Mouse (Mus musculus): ENCODE results near the gene Edn3. TPM values are rescaled to one million over a fixed set of nuclear protein-coding genes. Genes with fewer than 3 reads are reported as not detected.
A peak's percentile ranks its signal among the peaks of the same experiment; 100 is the strongest.

The Edn3 gene
- polyA plus RNA-seq, 1 experiment from 2014 or later: 4.7 TPM

DNA sequence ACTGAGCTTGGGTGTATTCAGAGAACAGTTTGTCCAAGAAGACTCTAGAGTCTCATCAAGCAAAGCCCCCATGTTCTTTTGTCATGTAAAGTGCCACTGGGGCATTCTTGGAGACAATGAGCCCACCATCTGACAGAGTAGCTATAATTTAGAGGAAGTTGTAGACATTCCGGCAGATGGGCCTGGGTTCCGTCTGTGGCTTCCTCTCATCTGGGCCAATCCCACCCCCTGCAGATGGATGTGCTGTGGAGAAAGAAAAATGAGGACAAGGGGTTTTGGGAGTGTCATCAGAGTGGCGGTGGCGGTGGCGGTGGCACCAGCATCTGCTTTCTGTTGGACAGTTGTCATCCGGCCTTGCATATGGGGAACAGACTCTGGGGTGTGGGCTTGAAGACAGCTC is 42.0 kb downstream of the Edn3 start:
- Histone ChIP-seq H3K27ac (replicated peaks) (no peak overlapping the region), H3K9ac (replicated peaks) (no peak overlapping the region), H3K27me3 (replicated peaks) (no peaks in the 10 kb centered on the region), H3K4me2 (no peak overlapping the region), H3K36me3 (no peaks in the 10 kb centered on the region), H3K9me3 (replicated peaks) (no peaks in the 10 kb centered on the region), H3K4me3 (replicated peaks) (no peak overlapping the region), H3K4me1 (no peaks in the 10 kb centered on the region)
- ATAC-seq (ENCODE audit: low FRiP score): no peak
- 68% methylated on average over 6 of the region's 6 CpGs for WGBS

DNA sequence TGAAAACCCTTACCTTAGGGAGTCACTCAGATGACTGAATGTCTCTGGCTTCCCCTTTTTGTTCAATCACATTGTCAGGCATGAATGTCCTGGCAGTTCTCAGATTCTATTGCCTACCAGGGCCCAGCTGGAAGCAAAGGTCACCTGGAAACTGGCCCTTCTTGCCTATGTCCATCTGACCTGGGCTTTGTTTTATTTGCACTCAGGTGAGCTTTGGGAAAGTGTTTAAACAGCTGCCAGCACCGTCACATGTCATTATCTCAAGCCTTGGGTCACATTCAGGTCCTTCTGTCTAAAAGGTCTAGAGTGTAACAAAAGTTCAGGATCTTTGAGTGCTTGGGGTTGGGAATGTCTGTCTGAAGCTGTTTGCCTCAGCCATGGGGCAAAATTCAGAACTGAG is 43.2 kb downstream of the Edn3 start:
- 95% methylated on average over 1 of the region's 1 CpGs for WGBS
- Histone ChIP-seq H3K27ac (replicated peaks) (no peak overlapping the region), H3K4me2 (no peak overlapping the region)

DNA sequence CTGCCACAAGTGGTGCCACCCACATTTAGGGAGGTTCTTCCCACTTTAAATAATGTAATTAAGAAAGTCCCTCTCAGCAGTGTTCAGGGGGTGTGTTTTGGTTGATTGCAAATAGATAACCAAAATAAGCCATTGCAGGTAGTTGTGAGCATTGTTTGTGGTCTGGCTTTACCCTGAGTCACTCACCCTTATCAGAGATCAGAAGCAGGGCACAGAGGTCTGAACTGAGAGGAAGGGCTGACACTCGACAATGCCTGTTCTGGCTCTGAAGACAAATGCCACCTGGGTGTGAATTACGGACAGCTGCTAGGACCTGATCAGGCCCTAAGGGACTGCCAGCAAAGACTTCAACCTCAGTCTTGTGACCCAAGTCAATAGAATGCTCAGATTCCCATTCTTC is 47.5 kb downstream of the Edn3 start:
- H3K36me3 ChIP-seq: no peaks in the 10 kb centered on the region
- no peak overlapping the region for H3K4me3 ChIP-seq (replicated peaks)
- no peaks in the 10 kb centered on the region for H3K4me1 ChIP-seq
- H3K27ac ChIP-seq (replicated peaks): no peak overlapping the region
- H3K9me3 ChIP-seq (replicated peaks): no peaks in the 10 kb centered on the region
- 70% methylated on average over 2 of the region's 2 CpGs for WGBS
- no peak for ATAC-seq (ENCODE audit: low FRiP score)
- H3K27me3 ChIP-seq (replicated peaks): no peaks in the 10 kb centered on the region
- no peak overlapping the region for H3K4me2 ChIP-seq
- no peak overlapping the region for H3K9ac ChIP-seq (replicated peaks)

More for the DNA sequence above, 43.2 kb downstream of the Edn3 start:
- ATAC-seq (ENCODE audit: low FRiP score): no peak
- H3K9ac ChIP-seq (replicated peaks): no peak overlapping the region
- no peak overlapping the region for H3K4me3 ChIP-seq (replicated peaks)
- no peaks in the 10 kb centered on the region for H3K27me3 ChIP-seq (replicated peaks)
- H3K36me3 ChIP-seq: no peaks in the 10 kb centered on the region
- no peaks in the 10 kb centered on the region for H3K9me3 ChIP-seq (replicated peaks)
- no peaks in the 10 kb centered on the region for H3K4me1 ChIP-seq

DNA sequence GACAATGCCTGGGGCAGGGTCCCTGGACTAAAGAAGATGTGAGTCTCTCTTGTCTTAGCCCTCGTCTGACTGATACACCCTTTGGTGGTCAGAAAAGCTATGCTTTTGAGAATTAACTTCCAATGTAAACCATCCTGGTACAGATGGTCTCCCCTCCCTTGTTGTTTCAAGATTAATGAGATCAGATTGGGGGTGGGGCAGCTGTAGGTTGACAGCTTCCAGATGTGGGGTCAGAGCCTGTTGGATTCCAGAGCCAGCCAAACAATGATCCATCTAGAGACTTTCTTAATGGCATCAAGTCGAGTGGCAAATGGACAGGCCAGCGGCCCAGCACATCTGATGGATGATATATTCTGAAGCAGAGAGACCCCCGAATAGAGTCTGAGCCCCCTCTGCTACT is 48.9 kb downstream of the Edn3 start:
- H3K4me2 ChIP-seq: no peak overlapping the region
- H3K9me3 ChIP-seq (replicated peaks): no peaks in the 10 kb centered on the region
- H3K4me1 ChIP-seq: no peaks in the 10 kb centered on the region
- no peak for ATAC-seq (ENCODE audit: low FRiP score)
- H3K4me3 ChIP-seq (replicated peaks): no peak overlapping the region
- H3K27me3 ChIP-seq (replicated peaks): no peaks in the 10 kb centered on the region
- WGBS: 77% methylated on average over 4 of the region's 4 CpGs
- H3K27ac ChIP-seq (replicated peaks): no peak overlapping the region
- no peaks in the 10 kb centered on the region for H3K36me3 ChIP-seq
- H3K9ac ChIP-seq (replicated peaks): no peak overlapping the region

DNA sequence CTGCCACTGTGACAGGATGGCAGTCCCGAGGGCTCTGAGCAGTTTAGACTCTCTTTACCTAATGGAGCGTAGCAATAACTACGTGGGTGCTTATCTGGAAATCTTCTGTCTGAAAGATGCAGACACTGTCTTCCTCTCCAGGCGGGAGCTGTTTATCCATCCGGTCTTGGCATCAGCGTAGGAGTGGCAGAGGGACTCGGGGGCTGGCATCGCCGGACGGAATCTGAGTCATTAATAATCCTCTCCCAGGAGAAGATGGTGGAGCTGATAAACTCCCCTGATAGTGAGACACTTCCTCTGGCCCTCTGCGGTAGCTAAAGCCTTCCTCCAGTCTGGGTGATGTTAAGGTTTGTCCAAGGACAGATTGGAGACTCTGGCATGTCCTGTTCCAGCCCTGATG is 52.9 kb downstream of the Edn3 start:
- H3K4me1 ChIP-seq: no peaks in the 10 kb centered on the region
- H3K4me2 ChIP-seq: no peak overlapping the region
- no peak for ATAC-seq (ENCODE audit: low FRiP score)
- H3K27ac ChIP-seq (replicated peaks): no peak overlapping the region
- H3K27me3 ChIP-seq (replicated peaks): no peaks in the 10 kb centered on the region
- H3K9ac ChIP-seq (replicated peaks): no peak overlapping the region
- H3K4me3 ChIP-seq (replicated peaks): no peak overlapping the region
- no peaks in the 10 kb centered on the region for H3K36me3 ChIP-seq
- WGBS: 81% methylated on average over 11 of the region's 11 CpGs
- H3K9me3 ChIP-seq (replicated peaks): no peaks in the 10 kb centered on the region

DNA sequence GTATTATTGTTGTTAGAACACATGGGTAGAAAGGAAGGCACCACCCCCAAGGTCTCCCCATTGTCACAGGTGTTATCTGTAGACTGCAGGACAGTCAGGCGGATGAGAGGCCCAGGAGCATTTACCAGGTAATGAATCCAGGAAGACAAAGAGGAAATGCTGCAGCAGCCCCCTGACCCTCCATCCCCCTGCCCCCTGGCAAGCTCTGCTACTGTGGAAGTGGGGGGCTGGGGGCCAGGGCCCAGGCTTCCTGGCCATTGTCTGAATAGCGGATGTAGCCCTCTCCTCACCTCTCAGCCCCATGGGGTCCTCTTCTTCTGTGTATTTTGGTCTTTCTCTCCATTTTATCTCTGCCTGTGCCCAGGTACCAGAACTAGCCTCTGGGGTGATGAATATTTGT is 55.7 kb downstream of the Edn3 start:
- ATAC-seq (ENCODE audit: low FRiP score): no peak
- Histone ChIP-seq H3K4me3 (replicated peaks) (no peak overlapping the region), H3K27me3 (replicated peaks) (no peaks in the 10 kb centered on the region), H3K4me2 (no peak overlapping the region), H3K9me3 (replicated peaks) (no peaks in the 10 kb centered on the region), H3K9ac (replicated peaks) (no peak overlapping the region), H3K27ac (replicated peaks) (no peak overlapping the region), H3K4me1 (no peaks in the 10 kb centered on the region), H3K36me3 (no peaks in the 10 kb centered on the region)
- 98% methylated on average over 2 of the region's 2 CpGs for WGBS

DNA sequence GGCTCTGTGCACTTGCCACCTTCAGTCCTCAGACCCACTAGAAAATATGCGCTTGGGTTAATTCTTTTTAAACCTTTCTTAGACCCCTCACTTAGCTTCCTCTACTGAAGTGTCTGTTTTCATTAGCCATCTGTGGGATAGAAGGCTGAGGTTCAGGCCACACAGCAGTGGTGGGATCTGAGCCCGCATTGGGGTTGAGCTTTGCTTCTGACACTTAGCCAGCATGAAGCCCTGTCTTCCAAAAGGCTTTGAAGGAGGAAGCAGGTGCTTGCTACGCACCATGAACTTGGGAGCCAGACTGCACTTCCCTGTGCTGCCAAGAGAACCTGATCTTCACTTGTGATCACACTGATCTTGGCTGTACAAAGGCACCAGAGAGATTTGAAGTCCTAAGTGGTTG is 59.9 kb downstream of the Edn3 start:
- no peak for ATAC-seq (ENCODE audit: low FRiP score)
- no peak overlapping the region for H3K4me2 ChIP-seq
- WGBS: 87% methylated on average over 3 of the region's 3 CpGs
- H3K27ac ChIP-seq (replicated peaks): no peak overlapping the region
- H3K9me3 ChIP-seq (replicated peaks): no peaks in the 10 kb centered on the region
- no peaks in the 10 kb centered on the region for H3K36me3 ChIP-seq
- H3K9ac ChIP-seq (replicated peaks): no peak overlapping the region
- no peaks in the 10 kb centered on the region for H3K27me3 ChIP-seq (replicated peaks)
- no peak overlapping the region for H3K4me3 ChIP-seq (replicated peaks)
- H3K4me1 ChIP-seq: no peaks in the 10 kb centered on the region

DNA sequence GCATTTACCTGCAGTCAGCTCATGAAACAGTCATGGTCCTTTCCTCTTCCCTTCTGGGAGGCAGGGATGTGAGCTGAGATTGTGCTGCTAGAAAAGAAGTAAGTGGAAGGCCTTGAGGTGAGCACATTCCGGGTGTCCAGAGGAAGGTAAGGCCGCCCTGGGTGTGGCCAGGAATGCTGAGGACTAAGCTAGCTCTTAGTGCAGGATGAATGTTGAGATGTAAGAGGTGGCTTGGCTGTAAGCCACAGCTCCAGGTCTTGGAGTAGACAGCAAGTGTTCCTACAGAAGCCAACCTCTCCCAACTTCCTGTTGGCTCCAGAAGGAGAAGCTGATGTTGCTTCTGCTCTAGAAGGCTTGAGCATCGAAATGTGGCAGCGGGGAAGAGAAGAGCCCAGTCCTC is 67.4 kb downstream of the Edn3 start:
- no peaks in the 10 kb centered on the region for H3K27me3 ChIP-seq (replicated peaks)
- WGBS: 99% methylated on average over 4 of the region's 4 CpGs
- H3K36me3 ChIP-seq: no peaks in the 10 kb centered on the region
- H3K27ac ChIP-seq (replicated peaks): no peak overlapping the region
- no peak overlapping the region for H3K4me3 ChIP-seq (replicated peaks)
- no peak overlapping the region for H3K9ac ChIP-seq (replicated peaks)
- H3K9me3 ChIP-seq (replicated peaks): no peaks in the 10 kb centered on the region
- no peak overlapping the region for H3K4me2 ChIP-seq
- H3K4me1 ChIP-seq: no peaks in the 10 kb centered on the region
- no peak for ATAC-seq (ENCODE audit: low FRiP score)

DNA sequence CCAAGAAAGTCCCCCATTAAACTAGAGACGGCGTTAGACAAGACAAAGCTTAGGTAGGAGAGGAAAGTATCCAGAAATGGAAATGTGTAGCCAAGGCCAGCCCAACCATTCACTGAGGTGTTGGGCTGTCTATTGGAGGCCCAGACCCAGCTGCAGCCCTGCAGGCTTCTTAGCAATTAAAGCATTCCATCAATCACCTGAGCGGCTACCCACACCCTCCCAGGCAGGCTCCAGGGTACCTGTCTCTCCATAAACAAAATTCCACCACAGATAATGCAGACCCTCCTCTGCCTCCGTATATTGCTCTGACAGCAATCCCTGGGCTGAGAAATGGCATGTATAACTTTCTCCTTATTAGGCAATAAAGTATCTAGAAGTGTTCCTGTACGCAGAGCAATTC is 73.2 kb downstream of the Edn3 start:
- no peaks in the 10 kb centered on the region for H3K9me3 ChIP-seq (replicated peaks)
- ATAC-seq (ENCODE audit: low FRiP score): peak; percentile 65; the same call in 1 of the 2 replicates
- no peaks in the 10 kb centered on the region for H3K4me1 ChIP-seq
- WGBS: 66% methylated on average over 5 of the region's 5 CpGs
- no peak overlapping the region for H3K9ac ChIP-seq (replicated peaks)
- H3K27me3 ChIP-seq (replicated peaks): no peaks in the 10 kb centered on the region
- no peak overlapping the region for H3K4me2 ChIP-seq
- no peaks in the 10 kb centered on the region for H3K36me3 ChIP-seq
- H3K27ac ChIP-seq (replicated peaks): no peak overlapping the region
- H3K4me3 ChIP-seq (replicated peaks): no peak overlapping the region

Other genes with a start within 250 kb of the Edn3 start
- 0.01 TPM in 1 of 2 replicates, not detected in the other for gene Zfp831, start 117.1 kb upstream of the Edn3 start, polyA plus RNA-seq (2015; fragmentation: Nextera tagmentation; extraction: Ambion mirVana)
- gene Gm14444, start 249.6 kb downstream of the Edn3 start, polyA plus RNA-seq (2015; fragmentation: Nextera tagmentation; extraction: Ambion mirVana): 0.23 TPM in 1 of 2 replicates, not detected in the other